Mouse (Mus musculus) cortical plate, adult 2 months (tissue): ENCODE data around the gene Chst8. TPM values are rescaled to one million over a fixed set of nuclear protein-coding genes. Genes with fewer than 3 reads are reported as not detected.

ENCODE experiments used
- H3K27ac ChIP-seq: fragments of 200-500 bp; 2 replicates; pipeline ENCODE4 v1.5.1; 2012; ENCODE audit warnings: low read length, control low read depth, inconsistent platforms; ENCODE audit not compliant: insufficient read depth
- H3K4me1 ChIP-seq: fragments of 200-500 bp; 2 replicates; pipeline ENCODE4 v1.6.1; 2011; ENCODE audit warnings: low read length; ENCODE audit not compliant: control insufficient read depth, insufficient read depth
- H3K4me3 ChIP-seq: fragments of 200-500 bp; 2 replicates; pipeline ENCODE4 v1.5.1; 2011; ENCODE audit warnings: mild to moderate bottlenecking, low read length, control low read depth; ENCODE audit not compliant: insufficient read depth
- CTCF ChIP-seq: fragments of 200-500 bp; IDR thresholded peaks from 2 replicates; pipeline ENCODE4 v1.5.1; 2011; ENCODE audit warnings: mild to moderate bottlenecking, control low read depth, low read length; ENCODE audit not compliant: insufficient read depth; ENCODE audit errors: extremely low read depth
- POLR2A ChIP-seq: fragments of 200-500 bp; IDR thresholded peaks from 2 replicates; pipeline ENCODE4 v1.6.1; 2011; ENCODE audit warnings: mild to moderate bottlenecking, low read length, control low read depth; ENCODE audit not compliant: insufficient read depth; ENCODE audit errors: extremely low read depth
- polyA plus RNA-seq: library from polyadenylated mRNA; depleted of rRNA; stranded (reverse); fragments of >200 nt; gene quantifications from 2 replicates; pipeline ENCODE4 v1.2.3, GENCODE M21; 2012

Chst8 gene
- polyA plus RNA-seq, 1 experiment, result 11.9 TPM

DNA sequence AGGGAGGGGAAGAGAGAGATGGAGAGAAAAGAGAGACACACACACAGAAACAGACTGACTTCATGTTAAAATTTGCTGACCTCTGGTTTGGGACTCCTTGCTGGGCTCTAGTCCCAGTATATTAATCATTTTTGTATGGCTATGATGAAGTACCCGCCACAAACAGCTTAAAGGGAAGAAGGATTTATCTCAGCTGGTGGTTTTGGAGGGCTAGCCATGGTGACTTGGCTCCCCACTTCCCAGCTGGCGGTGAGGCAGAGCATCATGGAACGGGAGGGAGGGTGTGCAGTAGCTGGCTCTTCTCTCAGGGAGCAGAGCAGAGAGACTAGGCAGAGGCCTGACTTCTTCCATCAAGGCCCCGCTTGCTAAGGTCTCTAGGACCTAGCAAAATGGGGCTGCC lies 109.1 kb downstream of the Chst8 start:
- Histone ChIP-seq H3K4me3 (no peak overlapping the region), H3K4me1 (peaks cover 2% of the 10 kb centered on the region; the same call in 1 of the 2 replicates), H3K27ac (no peak overlapping the region)
- TF ChIP-seq CTCF (no peak), POLR2A (no peak)

DNA sequence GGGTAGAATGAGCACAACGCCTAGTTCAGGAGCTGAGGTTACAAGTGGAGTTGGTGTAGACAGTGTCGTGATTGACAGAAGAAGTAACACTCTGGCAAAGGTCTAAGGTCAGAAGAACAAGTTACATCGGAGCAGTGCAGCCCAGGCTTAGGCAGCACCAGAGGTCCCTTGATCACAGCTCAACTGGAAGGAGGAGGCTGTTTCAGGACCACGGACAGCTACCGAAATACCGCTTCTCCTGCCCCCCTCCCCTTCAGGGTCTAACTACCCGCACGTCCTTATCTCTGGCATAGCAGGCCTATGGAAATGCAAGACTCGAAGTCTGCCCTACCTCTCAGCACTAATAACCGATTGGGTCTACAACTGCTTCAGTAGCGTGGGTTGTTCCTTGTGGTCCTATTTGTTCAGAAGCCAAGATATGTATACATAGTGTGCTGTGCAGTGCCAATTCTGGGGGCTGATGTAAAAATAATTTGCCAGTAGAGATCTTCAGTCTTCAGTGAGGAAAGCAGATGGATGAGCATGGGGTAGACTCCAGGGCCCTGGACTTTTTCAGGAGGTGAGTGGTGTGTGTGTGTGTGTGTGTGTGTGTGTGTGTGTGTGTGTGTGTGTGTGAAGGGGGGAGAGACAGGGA lies 109.7 kb downstream of the Chst8 start:
- Histone ChIP-seq H3K4me1 (peaks cover 2% of the 10 kb centered on the region; the same call in 1 of the 2 replicates), H3K4me3 (no peak overlapping the region), H3K27ac (no peak overlapping the region)
- no peak for TF ChIP-seq POLR2A
- no peak for TF ChIP-seq CTCF

DNA sequence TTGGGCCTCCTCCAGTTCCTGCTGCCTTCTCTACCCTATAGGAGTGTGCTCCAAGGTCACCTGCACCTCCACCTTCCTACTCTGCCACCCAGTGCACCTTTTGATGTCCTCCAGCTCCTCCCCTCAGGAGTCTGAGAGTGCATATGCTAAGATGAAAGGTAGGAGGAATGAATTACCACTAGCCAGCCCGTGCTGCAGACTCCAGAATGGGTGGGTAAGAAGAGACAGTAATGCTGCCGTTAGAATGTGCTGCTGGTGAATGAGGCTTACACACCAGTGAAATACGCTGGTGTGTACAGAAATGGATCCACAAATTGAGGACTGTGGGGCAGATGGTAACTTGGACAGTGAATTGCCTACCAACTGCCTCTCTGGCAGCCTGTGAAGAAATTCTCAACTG lies 112.6 kb downstream of the Chst8 start:
- no peak for TF ChIP-seq POLR2A
- TF ChIP-seq CTCF, result no peak
- H3K4me3 ChIP-seq, result no peak overlapping the region
- H3K4me1 ChIP-seq, result peaks cover 2% of the 10 kb centered on the region; the same call in 1 of the 2 replicates
- no peak overlapping the region for H3K27ac ChIP-seq

DNA sequence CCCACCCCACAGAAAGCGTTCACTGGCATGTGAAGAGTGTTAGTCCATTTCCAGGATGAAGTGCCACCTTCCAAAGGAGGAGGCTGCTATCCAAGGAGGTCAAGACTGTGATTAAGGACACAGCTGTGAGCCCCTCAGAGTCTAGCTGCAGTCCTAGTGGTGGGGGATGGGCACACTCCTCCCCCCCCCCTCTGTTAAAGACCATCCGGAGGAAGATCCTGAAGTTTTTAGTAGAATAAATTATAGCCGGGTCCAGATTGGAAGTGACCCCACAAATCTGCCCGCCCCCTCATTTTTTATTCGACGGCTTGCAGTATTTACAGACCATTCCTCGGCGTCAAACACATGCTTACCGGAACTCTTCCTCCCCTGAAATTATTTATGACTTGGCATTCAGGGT lies 114.3 kb downstream of the Chst8 start:
- Histone ChIP-seq H3K4me1 (peaks cover 2% of the 10 kb centered on the region; the same call in 1 of the 2 replicates), H3K27ac (no peak overlapping the region), H3K4me3 (no peak overlapping the region)
- TF ChIP-seq POLR2A (no peak), CTCF (no peak)

DNA sequence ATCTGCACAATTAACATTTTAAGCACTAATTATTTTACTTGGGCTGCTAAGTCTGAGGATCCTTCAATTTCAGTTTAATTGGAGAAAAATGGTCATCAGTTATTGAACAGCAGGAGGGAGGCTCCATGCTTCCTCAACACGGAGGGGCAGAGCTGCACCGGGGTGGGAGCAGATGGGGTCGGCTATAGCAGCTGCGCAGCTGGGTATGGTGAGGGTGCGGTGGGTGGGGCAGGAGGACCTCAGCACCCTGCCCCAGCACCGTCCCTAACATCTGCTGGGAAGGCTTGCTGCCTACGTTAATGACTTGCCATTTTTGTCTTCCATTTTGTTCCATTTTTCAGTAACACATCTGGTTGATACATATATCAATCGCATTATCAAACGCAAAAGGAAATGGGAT lies 116.4 kb downstream of the Chst8 start:
- TF ChIP-seq POLR2A, result no peak
- TF ChIP-seq CTCF, result no peak
- Histone ChIP-seq H3K27ac (no peak overlapping the region), H3K4me1 (no peaks in the 10 kb centered on the region), H3K4me3 (no peak overlapping the region)

DNA sequence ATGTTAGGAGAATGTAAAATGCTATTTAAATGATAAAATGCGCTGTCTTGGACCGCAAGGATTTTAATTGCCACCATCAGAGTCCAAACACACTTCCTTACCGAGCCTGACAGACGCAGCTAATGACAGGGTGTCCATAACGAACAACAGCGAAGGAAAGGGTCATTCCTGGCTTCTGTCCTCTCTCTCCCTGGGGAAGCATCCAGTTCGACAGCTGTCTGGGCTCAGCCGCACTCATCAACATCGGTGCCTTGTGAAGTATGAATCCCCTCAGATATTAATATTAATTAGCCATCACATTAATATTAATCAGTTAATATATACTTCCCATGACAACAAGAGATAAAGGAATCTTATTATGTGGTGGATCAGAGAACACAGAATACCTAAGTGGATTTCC lies 117.6 kb downstream of the Chst8 start:
- no peak overlapping the region for H3K4me3 ChIP-seq
- TF ChIP-seq CTCF (no peak), POLR2A (no peak)
- H3K27ac ChIP-seq, result no peak overlapping the region
- no peaks in the 10 kb centered on the region for H3K4me1 ChIP-seq

DNA sequence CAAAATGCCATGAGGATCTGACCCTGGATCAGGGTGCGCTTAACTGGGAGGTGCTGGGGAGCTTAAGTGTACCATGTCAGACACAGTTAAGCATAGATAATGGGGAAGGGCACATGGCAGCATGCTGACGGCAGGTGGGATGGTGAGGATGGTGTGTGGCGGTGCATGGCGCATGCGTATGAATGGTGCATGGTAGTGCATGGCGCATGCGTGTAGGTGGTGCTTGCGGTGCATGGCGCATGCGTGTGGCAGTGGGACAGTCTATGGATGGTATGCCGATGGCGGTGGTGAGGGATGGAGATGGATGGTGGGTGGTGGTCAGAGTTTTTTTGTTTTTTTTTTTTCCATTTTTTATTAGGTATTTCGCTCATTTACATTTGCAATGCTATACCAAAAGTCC lies 118.6 kb downstream of the Chst8 start:
- Histone ChIP-seq H3K4me3 (no peak overlapping the region), H3K27ac (no peak overlapping the region), H3K4me1 (no peaks in the 10 kb centered on the region)
- TF ChIP-seq POLR2A, result no peak
- no peak for TF ChIP-seq CTCF

DNA sequence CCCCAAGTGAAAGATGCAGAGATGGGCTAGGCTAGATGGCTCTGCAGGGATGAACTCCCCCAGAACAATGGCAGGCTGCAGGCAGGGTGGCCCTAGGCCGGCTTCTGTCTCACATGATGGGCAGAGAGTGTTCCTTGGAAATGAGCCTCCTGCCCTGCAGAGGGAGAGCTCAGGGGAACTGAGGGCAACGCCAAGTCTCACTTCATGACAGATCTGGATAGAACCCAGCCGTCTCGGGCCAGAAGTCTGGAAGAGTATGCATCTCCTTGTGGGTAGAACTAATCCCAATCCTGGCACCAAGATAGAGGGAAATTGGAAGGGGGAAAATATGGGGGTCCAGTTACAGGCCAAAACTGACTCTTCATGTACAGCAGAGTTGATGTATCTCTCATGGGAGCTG lies 119.4 kb downstream of the Chst8 start:
- H3K4me3 ChIP-seq, result no peak overlapping the region
- no peak for TF ChIP-seq POLR2A
- no peak for TF ChIP-seq CTCF
- H3K27ac ChIP-seq, result no peak overlapping the region
- no peaks in the 10 kb centered on the region for H3K4me1 ChIP-seq

DNA sequence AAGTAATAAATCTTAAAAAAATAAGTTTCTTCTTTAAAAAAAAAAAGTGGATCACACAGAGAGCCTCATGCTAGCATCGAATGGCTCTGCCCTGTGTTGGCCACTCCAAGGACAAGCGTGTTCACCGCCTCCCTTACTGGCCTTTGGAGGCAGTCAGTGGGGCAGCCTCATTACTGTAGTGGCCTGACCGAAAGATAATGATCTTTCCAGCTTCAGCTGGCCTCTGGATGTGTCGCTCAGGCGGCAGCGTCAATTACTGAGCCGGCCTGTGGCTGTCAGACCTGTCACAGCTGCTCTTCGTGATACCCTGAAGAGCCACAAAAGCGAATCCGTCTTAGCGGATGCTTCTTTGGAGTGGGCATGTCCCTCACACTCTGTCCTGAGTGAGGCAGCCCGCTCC lies 122.4 kb downstream of the Chst8 start:
- TF ChIP-seq CTCF (no peak), POLR2A (no peak)
- Histone ChIP-seq H3K27ac (no peak overlapping the region), H3K4me3 (no peak overlapping the region), H3K4me1 (no peaks in the 10 kb centered on the region)

DNA sequence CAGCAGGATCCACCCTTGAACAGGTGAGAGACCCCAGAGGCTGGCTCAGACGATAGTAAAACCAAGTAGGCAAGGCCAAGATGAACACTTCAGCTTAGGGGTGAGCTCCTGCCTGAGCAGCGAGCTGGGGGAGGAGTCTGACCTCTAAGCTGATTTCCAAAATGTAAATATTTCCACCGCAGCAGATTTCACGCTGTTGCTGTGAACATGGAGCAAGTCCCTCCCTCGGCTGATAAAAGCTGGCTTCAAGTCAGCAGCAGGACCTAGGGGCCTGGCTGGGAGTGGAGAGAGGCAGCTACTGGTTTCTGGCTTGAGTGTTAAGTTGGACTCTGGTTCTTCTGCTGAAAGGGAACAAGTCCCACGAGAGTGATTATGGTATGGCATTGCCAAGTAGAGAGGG lies 123.5 kb downstream of the Chst8 start:
- no peak overlapping the region for H3K27ac ChIP-seq
- no peak for TF ChIP-seq CTCF
- TF ChIP-seq POLR2A, result no peak
- no peaks in the 10 kb centered on the region for H3K4me1 ChIP-seq
- no peak overlapping the region for H3K4me3 ChIP-seq
